Mouse (Mus musculus) intestine, postnatal 0 days (tissue): ENCODE data around the gene Dcaf10. TPM values are rescaled to one million over a fixed set of nuclear protein-coding genes. Genes with fewer than 3 reads are reported as not detected.
A peak's percentile ranks its signal among the peaks of the same experiment; 100 is the strongest.
"Not testable (repeated sequence)": the region's sequence is repeated elsewhere in the genome, so short reads cannot be mapped to it uniquely, and the experiment has no call there.

Experiments
- ATAC-seq: fragments of 200-750 bp; cut with Nextera tagmentation; 2 replicates; pipeline ENCODE4 v1.8.0; 2017; ENCODE audit warnings: mild to moderate bottlenecking, moderate TSS enrichment, moderate library complexity
- H3K27ac ChIP-seq: fragments of 300-500 bp; sonication (generic); 2 replicates; pipeline ENCODE4 v1.5.1; 2014; ENCODE audit warnings: mild to moderate bottlenecking, low read depth, low read length, moderate library complexity
- H3K27me3 ChIP-seq: fragments of 300-500 bp; sonication (generic); replicated peaks from 2 replicates; pipeline ENCODE4 v1.6.1; 2014; ENCODE audit warnings: low read length, mixed read lengths; ENCODE audit not compliant: control insufficient read depth, insufficient read depth
- H3K36me3 ChIP-seq: fragments of 300-500 bp; sonication (generic); 2 replicates; pipeline ENCODE4 v1.6.1; 2014; ENCODE audit warnings: mild to moderate bottlenecking, moderate library complexity; ENCODE audit not compliant: control insufficient read depth, insufficient read depth
- H3K4me1 ChIP-seq: fragments of 300-500 bp; sonication (generic); replicated peaks from 2 replicates; pipeline ENCODE4 v1.6.1; 2014; ENCODE audit warnings: antibody characterized with exemption, low read length, mixed read lengths; ENCODE audit not compliant: control insufficient read depth, insufficient read depth
- H3K4me2 ChIP-seq: fragments of 300-500 bp; sonication (generic); replicated peaks from 2 replicates; pipeline ENCODE4 v1.6.1; 2014; ENCODE audit warnings: low read depth, mild to moderate bottlenecking, moderate library complexity
- H3K4me3 ChIP-seq: fragments of 300-500 bp; sonication (generic); 2 replicates; pipeline ENCODE4 v1.5.1; 2014; ENCODE audit warnings: low read depth, low read length
- H3K9ac ChIP-seq: fragments of 300-500 bp; sonication (generic); 2 replicates; pipeline ENCODE4 v1.6.1; 2014; ENCODE audit warnings: mild to moderate bottlenecking, low read depth, low read length
- H3K9me3 ChIP-seq: fragments of 300-500 bp; sonication (generic); 2 replicates; pipeline ENCODE4 v1.6.1; 2016; ENCODE audit warnings: mixed run types; ENCODE audit not compliant: control insufficient read depth
- CTCF ChIP-seq: sonication (generic); IDR thresholded peaks from 2 replicates; pipeline ENCODE4 v1.5.1; 2016; ENCODE audit warnings: low read depth, mild to moderate bottlenecking, control low read depth, antibody characterized with exemption, moderate library complexity
- WGBS: fragments of 180-500 bp; shearing (Covaris S2); extraction: QIAGEN DNeasy Blood & Tissue Kit; methylation state at CpG from one replicate; pipeline ENCODE4 v1.1.7; 2014; 5-methylcytosine and 5-hydroxymethylcytosine counted together
- polyA plus RNA-seq: library from polyadenylated mRNA; unstranded; fragments of >200 nt; fragmentation: Nextera tagmentation; extraction: Ambion mirVana; gene quantifications from 2 replicates; pipeline ENCODE4 v1.2.1, GENCODE M21; 2015

The Dcaf10 gene
- polyA plus RNA-seq, 1 experiment from 2014 or later, result 9.8 TPM

DNA sequence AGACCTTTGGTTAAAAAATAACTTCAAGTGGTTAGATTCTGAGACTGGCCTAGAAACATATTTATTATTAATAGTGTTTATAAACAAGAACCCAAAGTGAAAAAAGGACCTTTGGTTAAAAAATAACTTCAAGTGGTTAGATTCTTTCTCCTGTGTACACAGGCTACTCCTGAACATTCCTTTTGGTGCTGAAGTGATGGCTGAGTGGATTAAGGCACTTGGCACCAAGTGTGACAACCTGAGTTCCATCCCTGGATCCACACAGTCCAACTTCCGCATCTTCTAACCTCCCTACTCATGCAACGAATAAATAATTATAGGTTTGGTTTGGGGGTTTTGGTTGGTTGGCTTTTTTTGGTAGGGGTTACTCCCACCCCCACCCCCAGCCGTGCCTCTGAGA lies 29.4 kb downstream of the Dcaf10 start:
- H3K36me3 ChIP-seq, result peaks cover 40% of the 10 kb centered on the region
- no peak overlapping the region for H3K4me3 ChIP-seq
- no peaks in the 10 kb centered on the region for H3K27me3 ChIP-seq
- no peaks in the 10 kb centered on the region for H3K9me3 ChIP-seq
- WGBS, result 85% methylated on average over 3 of the region's 3 CpGs
- no peak overlapping the region for H3K27ac ChIP-seq
- H3K4me1 ChIP-seq, result no peaks in the 10 kb centered on the region
- no peak overlapping the region for H3K4me2 ChIP-seq
- TF ChIP-seq CTCF, result no peak
- no peak overlapping the region for H3K9ac ChIP-seq
- no peak for ATAC-seq

GRCm38 (mm10) chr4:45374879-45375278 lies 33.0 kb downstream of the Dcaf10 start:
- no peak overlapping the region for H3K27ac ChIP-seq
- no peak for ATAC-seq
- peaks cover 45% of the 10 kb centered on the region for H3K36me3 ChIP-seq
- no peaks in the 10 kb centered on the region for H3K4me1 ChIP-seq
- H3K9me3 ChIP-seq, result no peaks in the 10 kb centered on the region
- no peak for TF ChIP-seq CTCF
- H3K4me2 ChIP-seq, result no peak overlapping the region
- H3K4me3 ChIP-seq, result no peak overlapping the region
- WGBS, result 71% methylated on average over 5 of the region's 5 CpGs
- H3K9ac ChIP-seq, result no peak overlapping the region
- H3K27me3 ChIP-seq, result no peaks in the 10 kb centered on the region

DNA sequence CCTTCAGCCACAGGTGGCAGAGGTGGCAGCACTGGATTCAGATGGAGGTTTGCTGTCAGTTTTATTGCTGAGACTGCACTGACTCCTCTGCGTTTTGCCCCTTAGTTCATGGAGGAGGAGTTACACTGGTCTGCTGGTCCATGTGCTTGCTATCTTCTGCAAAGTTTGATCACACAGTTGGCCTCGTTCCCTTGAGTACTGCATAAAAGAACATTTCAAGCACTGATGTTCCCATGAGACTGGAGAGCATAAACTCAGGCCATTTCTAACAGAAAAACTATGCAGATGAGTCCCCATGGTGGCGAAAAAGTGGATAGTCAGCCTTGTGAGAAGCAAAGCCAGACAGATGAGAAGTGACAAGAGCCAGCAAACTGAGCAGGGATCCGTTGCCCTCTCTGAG lies 34.7 kb downstream of the Dcaf10 start:
- no peak for TF ChIP-seq CTCF
- Histone ChIP-seq H3K27ac (no peak overlapping the region), H3K4me2 (no peak overlapping the region), H3K9ac (no peak overlapping the region), H3K27me3 (no peaks in the 10 kb centered on the region), H3K9me3 (no peaks in the 10 kb centered on the region), H3K4me3 (no peak overlapping the region), H3K4me1 (no peaks in the 10 kb centered on the region), H3K36me3 (peaks cover 35% of the 10 kb centered on the region)
- WGBS, result 82% methylated on average over 4 of the region's 4 CpGs
- no peak for ATAC-seq

DNA sequence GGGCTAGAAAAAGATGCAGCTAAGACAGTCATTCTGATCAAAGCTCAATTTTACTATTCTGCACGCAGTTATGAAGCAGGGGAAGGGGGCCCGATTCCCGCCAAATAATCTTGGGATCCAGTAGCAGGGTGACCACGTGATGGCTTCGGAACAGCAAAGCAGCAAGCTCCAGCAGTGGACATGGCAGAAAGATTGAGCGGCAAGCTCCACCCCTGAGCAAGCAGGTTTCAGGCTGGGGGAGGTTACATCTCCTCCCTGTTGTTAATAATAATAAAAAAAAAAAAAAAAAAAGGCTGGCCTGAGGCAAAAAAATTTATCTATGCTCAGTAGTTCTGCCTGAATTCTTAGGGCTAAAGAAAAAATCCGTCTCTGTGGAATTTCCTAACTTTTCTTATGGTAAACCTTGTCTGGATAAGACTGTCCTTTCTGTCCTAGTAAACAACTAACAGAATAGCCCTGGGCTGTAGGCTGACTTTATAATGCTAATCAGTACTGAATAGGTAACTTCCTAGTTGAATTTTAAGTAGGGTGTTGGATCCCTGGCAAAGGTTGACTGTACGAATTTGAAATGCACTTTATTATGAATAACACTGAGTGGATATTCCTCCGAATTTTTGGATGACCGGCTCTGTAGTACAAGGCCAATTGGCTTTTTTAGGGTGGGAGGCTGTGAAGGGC lies 39.1 kb downstream of the Dcaf10 start:
- not testable (repeated sequence) for H3K9ac ChIP-seq, H3K9me3 ChIP-seq, ATAC-seq, H3K36me3 ChIP-seq, H3K27me3 ChIP-seq, H3K4me3 ChIP-seq, H3K27ac ChIP-seq, H3K4me2 ChIP-seq, H3K4me1 ChIP-seq
- 90% methylated on average over 10 of the region's 10 CpGs for WGBS

DNA sequence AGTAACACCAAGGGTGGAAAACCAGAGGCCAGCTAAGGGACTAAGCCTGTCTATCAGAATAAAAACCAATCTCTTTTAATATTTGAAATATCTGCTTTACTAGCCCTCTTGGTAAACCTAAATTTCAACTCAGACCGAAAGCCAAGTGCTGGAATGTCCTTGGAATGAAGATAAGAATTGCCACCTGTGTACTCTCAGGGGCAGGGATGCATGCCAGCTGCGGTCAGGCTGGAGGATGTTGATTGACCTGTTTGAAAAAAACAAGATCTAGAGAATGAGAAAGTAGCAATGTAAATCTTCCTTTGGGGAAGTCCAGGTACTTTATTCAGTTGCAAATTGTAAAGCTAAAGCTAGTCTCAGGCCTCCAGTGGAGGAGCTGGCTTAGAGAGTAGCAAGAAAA lies 40.2 kb downstream of the Dcaf10 start:
- not testable (repeated sequence) for H3K4me3 ChIP-seq, H3K36me3 ChIP-seq, H3K9me3 ChIP-seq, H3K9ac ChIP-seq, H3K27me3 ChIP-seq, H3K27ac ChIP-seq, ATAC-seq, H3K4me2 ChIP-seq, H3K4me1 ChIP-seq
- WGBS, result 37% methylated on average over 2 of the region's 2 CpGs

DNA sequence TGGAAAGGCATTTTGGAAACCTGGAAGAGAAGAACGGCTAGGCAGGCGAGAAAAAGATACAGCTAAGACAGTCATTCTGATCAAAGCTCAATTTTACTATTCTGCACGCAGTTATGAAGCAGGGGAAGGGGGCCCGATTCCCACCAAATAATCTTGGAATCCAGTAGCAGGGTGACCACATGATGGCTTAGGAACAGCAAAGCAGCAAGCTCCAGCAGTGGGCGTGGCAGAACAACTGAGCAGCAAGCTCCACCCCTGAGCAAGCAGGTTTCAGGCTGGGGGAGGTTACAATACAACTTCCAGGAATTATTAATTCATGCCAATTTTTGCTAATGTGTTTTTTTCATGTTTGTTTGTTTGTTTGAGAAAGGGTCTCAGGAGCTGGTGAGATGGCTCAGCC lies 45.4 kb downstream of the Dcaf10 start:
- not testable (repeated sequence) for H3K4me3 ChIP-seq, H3K4me2 ChIP-seq, H3K9me3 ChIP-seq, H3K27ac ChIP-seq, H3K9ac ChIP-seq, H3K36me3 ChIP-seq, H3K4me1 ChIP-seq, H3K27me3 ChIP-seq, ATAC-seq
- 97% methylated on average over 5 of the region's 5 CpGs for WGBS

GRCm38 (mm10) chr4:45392099-45392498 lies 50.2 kb downstream of the Dcaf10 start:
- Histone ChIP-seq H3K9me3 (no peaks in the 10 kb centered on the region), H3K27ac (no peak overlapping the region), H3K4me3 (no peak overlapping the region), H3K27me3 (no peaks in the 10 kb centered on the region), H3K4me1 (no peaks in the 10 kb centered on the region), H3K36me3 (peaks cover 11% of the 10 kb centered on the region; the same call in 1 of the 2 replicates), H3K4me2 (no peak overlapping the region), H3K9ac (no peak overlapping the region)
- TF ChIP-seq CTCF, result peak; percentile 45
- 74% methylated on average over 4 of the region's 4 CpGs for WGBS
- ATAC-seq, result no peak
